Mouse (Mus musculus) embryonic facial prominence, embryonic 10.5 days (tissue): ENCODE results near the gene Flot2. TPM values are rescaled to one million over a fixed set of nuclear protein-coding genes. Genes with fewer than 3 reads are reported as not detected.

Source experiments
- DNase-seq: peaks from one replicate; pipeline ENCODE4 v3.0.0-alpha.2; 2017; ENCODE audit warnings: low spot score
- H3K27ac ChIP-seq: fragments of 300-500 bp; sonication (generic); replicated peaks from 2 replicates; pipeline ENCODE4 v1.5.1; 2016; ENCODE audit warnings: mild to moderate bottlenecking
- H3K27me3 ChIP-seq: fragments of 300-500 bp; sonication (generic); replicated peaks from 2 replicates; pipeline ENCODE4 v1.6.1; 2016; ENCODE audit warnings: low read depth, mild to moderate bottlenecking; ENCODE audit not compliant: poor library complexity, severe bottlenecking
- H3K36me3 ChIP-seq: fragments of 300-500 bp; sonication (generic); replicated peaks from 2 replicates; pipeline ENCODE4 v1.6.1; 2016; ENCODE audit warnings: mild to moderate bottlenecking, moderate library complexity
- H3K4me1 ChIP-seq: fragments of 300-500 bp; sonication (generic); 2 replicates; pipeline ENCODE4 v1.6.1; 2016
- H3K4me3 ChIP-seq: fragments of 300-500 bp; sonication (generic); 2 replicates; pipeline ENCODE4 v1.5.1; 2016; ENCODE audit warnings: mild to moderate bottlenecking, moderate library complexity
- H3K9me3 ChIP-seq: fragments of 300-500 bp; sonication (generic); 2 replicates; pipeline ENCODE4 v1.6.1; 2016; ENCODE audit warnings: mild to moderate bottlenecking
- WGBS: fragments of 180-500 bp; shearing (Covaris S2); methylation state at CpG from one replicate; pipeline ENCODE4 v1.1.7; 2016; 5-methylcytosine and 5-hydroxymethylcytosine counted together
- polyA plus RNA-seq: library from polyadenylated mRNA; unstranded; fragments of >200 nt; fragmentation: Nextera tagmentation; extraction: Ambion mirVana; gene quantifications from 2 replicates; pipeline ENCODE4 v1.2.1, GENCODE M21; 2016

Flot2 gene
- polyA plus RNA-seq, 1 experiment from 2014 or later, result 57.8 TPM

- H3K9me3 ChIP-seq, result no peaks in the 10 kb centered on the region
- no peak for DNase-seq
- peaks cover 37% of the 10 kb centered on the region for H3K36me3 ChIP-seq
- no peaks in the 10 kb centered on the region for H3K27me3 ChIP-seq
- no peak overlapping the region for H3K4me3 ChIP-seq
- H3K4me1 ChIP-seq, result 0 out of 2 replicates have a peak, but pooled peaks cover 3% of the 10 kb centered on the region
- H3K27ac ChIP-seq, result 0 out of 2 replicates have a peak overlapping the region, but pooled peaks have one; percentile 19
- WGBS, result 88% methylated on average over 5 of the region's 5 CpGs
Measured at GRCm38 (mm10) chr11:78069130-78069529, 31.4 kb downstream of the Flot2 start.

- DNase-seq, result no peak
- Histone ChIP-seq H3K27me3 (no peaks in the 10 kb centered on the region), H3K4me1 (0 out of 2 replicates have a peak, but pooled peaks cover 3% of the 10 kb centered on the region), H3K9me3 (no peaks in the 10 kb centered on the region), H3K27ac (0 out of 2 replicates have a peak overlapping the region, but pooled peaks have one; percentile 19), H3K36me3 (peaks cover 42% of the 10 kb centered on the region), H3K4me3 (no peak overlapping the region)
- WGBS, result 84% methylated on average over 6 of the region's 6 CpGs
Measured at GRCm38 (mm10) chr11:78069646-78070045, 31.9 kb downstream of the Flot2 start.

GRCm38 (mm10) chr11:78071938-78072337 lies 34.2 kb downstream of the Flot2 start:
- Histone ChIP-seq H3K27ac (no peak overlapping the region; the same call in 1 of the 2 replicates), H3K36me3 (peaks cover 64% of the 10 kb centered on the region), H3K27me3 (no peaks in the 10 kb centered on the region), H3K9me3 (no peaks in the 10 kb centered on the region), H3K4me1 (0 out of 2 replicates have a peak, but pooled peaks cover 3% of the 10 kb centered on the region), H3K4me3 (peak overlapping the region; percentile 19; the same call in 1 of the 2 replicates)
- DNase-seq, result no peak
- WGBS, result 80% methylated on average over 5 of the region's 5 CpGs

- H3K4me3 ChIP-seq, result peak overlapping the region; percentile 19; the same call in 1 of the 2 replicates
- 32% methylated on average over 6 of the region's 6 CpGs for WGBS
- no peaks in the 10 kb centered on the region for H3K27me3 ChIP-seq
- no peaks in the 10 kb centered on the region for H3K9me3 ChIP-seq
- H3K36me3 ChIP-seq, result peaks cover 71% of the 10 kb centered on the region
- 0 out of 2 replicates have a peak, but pooled peaks cover 3% of the 10 kb centered on the region for H3K4me1 ChIP-seq
- no peak overlapping the region for H3K27ac ChIP-seq
- no peak for DNase-seq
Measured at GRCm38 (mm10) chr11:78072425-78073130, 34.8 kb downstream of the Flot2 start.

- Histone ChIP-seq H3K27me3 (no peaks in the 10 kb centered on the region), H3K36me3 (peaks cover 78% of the 10 kb centered on the region)
- WGBS, result 96% methylated on average over 9 of the region's 9 CpGs
Measured at GRCm38 (mm10) chr11:78073577-78074276, 36.0 kb downstream of the Flot2 start.

GRCm38 (mm10) chr11:78074277-78074652 lies 36.5 kb downstream of the Flot2 start:
- Histone ChIP-seq H3K36me3 (peaks cover 78% of the 10 kb centered on the region), H3K4me3 (no peak overlapping the region)
- 89% methylated on average over 2 of the region's 2 CpGs for WGBS

More at GRCm38 (mm10) chr11:78073577-78074276, 36.0 kb downstream of the Flot2 start:
- DNase-seq, result no peak
- Histone ChIP-seq H3K4me1 (0 out of 2 replicates have a peak, but pooled peaks cover 3% of the 10 kb centered on the region), H3K27ac (no peak overlapping the region), H3K9me3 (no peaks in the 10 kb centered on the region), H3K4me3 (no peak overlapping the region)

GRCm38 (mm10) chr11:78074666-78075065 lies 36.9 kb downstream of the Flot2 start:
- Histone ChIP-seq H3K4me1 (peaks cover 12% of the 10 kb centered on the region), H3K27me3 (no peaks in the 10 kb centered on the region), H3K4me3 (no peak overlapping the region), H3K9me3 (no peaks in the 10 kb centered on the region), H3K27ac (no peak overlapping the region), H3K36me3 (peaks cover 78% of the 10 kb centered on the region)
- 87% methylated on average over 4 of the region's 4 CpGs for WGBS
- DNase-seq, result no peak

More at GRCm38 (mm10) chr11:78074277-78074652, 36.5 kb downstream of the Flot2 start:
- H3K27ac ChIP-seq, result no peak overlapping the region
- H3K27me3 ChIP-seq, result no peaks in the 10 kb centered on the region
- H3K9me3 ChIP-seq, result no peaks in the 10 kb centered on the region
- peaks cover 8% of the 10 kb centered on the region for H3K4me1 ChIP-seq
- no peak for DNase-seq

- under 1% methylated on average over 42 of the region's 42 CpGs for WGBS
- DNase-seq, result peak; percentile 89
- Histone ChIP-seq H3K4me1 (peaks cover 15% of the 10 kb centered on the region), H3K4me3 (peak within 1 kb of the TSS; percentile 91), H3K36me3 (peaks cover 30% of the 10 kb centered on the region), H3K9me3 (no peaks in the 10 kb centered on the region), H3K27ac (peak within 1 kb of the TSS; percentile 86), H3K27me3 (no peaks in the 10 kb centered on the region)
Measured at GRCm38 (mm10) chr11:78079961-78080921, 42.5 kb downstream of the Flot2 start, which contains the start of gene Eral1. Eral1 (minus strand) TSS chr11:78080383.

- H3K27ac ChIP-seq, result no peak overlapping the region
- no peaks in the 10 kb centered on the region for H3K27me3 ChIP-seq
- 69% methylated on average over 1 of the region's 1 CpGs for WGBS
- no peak overlapping the region for H3K4me3 ChIP-seq
- DNase-seq, result no peak
- no peaks in the 10 kb centered on the region for H3K36me3 ChIP-seq
- no peaks in the 10 kb centered on the region for H3K9me3 ChIP-seq
- peaks cover 15% of the 10 kb centered on the region for H3K4me1 ChIP-seq
Measured at GRCm38 (mm10) chr11:78083595-78083994, 45.9 kb downstream of the Flot2 start.

GRCm38 (mm10) chr11:78086925-78087479 lies 49.3 kb downstream of the Flot2 start:
- Histone ChIP-seq H3K36me3 (no peaks in the 10 kb centered on the region), H3K27me3 (no peaks in the 10 kb centered on the region), H3K9me3 (no peaks in the 10 kb centered on the region), H3K4me3 (no peak overlapping the region), H3K4me1 (no peaks in the 10 kb centered on the region), H3K27ac (no peak overlapping the region)
- WGBS, result 76% methylated on average over 4 of the region's 4 CpGs
- DNase-seq, result no peak

GRCm38 (mm10) chr11:78087756-78088281 lies 50.1 kb downstream of the Flot2 start:
- Histone ChIP-seq H3K4me3 (no peak overlapping the region), H3K27me3 (no peaks in the 10 kb centered on the region), H3K4me1 (no peaks in the 10 kb centered on the region), H3K9me3 (no peaks in the 10 kb centered on the region), H3K27ac (no peak overlapping the region), H3K36me3 (no peaks in the 10 kb centered on the region)
- WGBS, result 86% methylated on average over 5 of the region's 5 CpGs
- DNase-seq, result no peak
